Mouse (Mus musculus) heart, adult 2 months (tissue): ENCODE data around the gene Neurl1a.

Experiments used
- CTCF ChIP-seq: fragments of 200-600 bp; IDR thresholded peaks from 2 replicates; pipeline ENCODE4 v1.8.1; 2022; ENCODE audit warnings: antibody characterized with exemption, mild to moderate bottlenecking, moderate library complexity
- POLR2A ChIP-seq: fragments of 200-500 bp; IDR thresholded peaks from 2 replicates; pipeline ENCODE4 v1.6.1; 2011; ENCODE audit warnings: mild to moderate bottlenecking, low read depth, low read length, control low read depth; ENCODE audit not compliant: insufficient read depth

DNA sequence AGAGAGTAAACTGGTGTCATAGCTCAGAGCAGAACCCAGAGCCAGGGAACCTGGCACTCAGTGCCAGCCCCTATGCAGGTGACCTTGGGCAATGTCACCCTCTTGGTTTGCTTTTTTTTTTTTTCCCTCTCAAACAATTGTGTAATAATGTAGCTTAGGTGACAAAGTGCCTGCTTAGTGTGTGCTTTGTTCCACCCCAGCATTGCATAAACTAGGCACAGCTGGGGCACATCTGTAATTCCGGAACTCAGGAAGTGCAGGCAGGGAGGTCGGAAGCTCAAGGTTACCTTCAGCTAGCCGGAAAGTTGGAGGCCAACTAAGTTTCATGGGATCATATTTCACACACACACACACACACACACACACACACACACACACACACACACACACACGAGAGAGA, 28.8 kb upstream of the Neurl1a start:
- TF ChIP-seq POLR2A (no peak), CTCF (no peak)
